Mouse (Mus musculus): ENCODE results near the gene Slc39a1. TPM values are rescaled to one million over a fixed set of nuclear protein-coding genes. Genes with fewer than 3 reads are reported as not detected.

The Slc39a1 gene
- polyA plus RNA-seq, 1 experiment from 2014 or later: 41.2 TPM

- ATAC-seq (ENCODE audit: low read depth): no peak
- H3K4me3 ChIP-seq (ENCODE audit: low read depth, low read length): no peak overlapping the region
- 90% methylated on average over 16 of the region's 16 CpGs for WGBS
Observed at GRCm38 (mm10) chr3:90268971-90269370, 21.0 kb downstream of the Slc39a1 start.

DNA sequence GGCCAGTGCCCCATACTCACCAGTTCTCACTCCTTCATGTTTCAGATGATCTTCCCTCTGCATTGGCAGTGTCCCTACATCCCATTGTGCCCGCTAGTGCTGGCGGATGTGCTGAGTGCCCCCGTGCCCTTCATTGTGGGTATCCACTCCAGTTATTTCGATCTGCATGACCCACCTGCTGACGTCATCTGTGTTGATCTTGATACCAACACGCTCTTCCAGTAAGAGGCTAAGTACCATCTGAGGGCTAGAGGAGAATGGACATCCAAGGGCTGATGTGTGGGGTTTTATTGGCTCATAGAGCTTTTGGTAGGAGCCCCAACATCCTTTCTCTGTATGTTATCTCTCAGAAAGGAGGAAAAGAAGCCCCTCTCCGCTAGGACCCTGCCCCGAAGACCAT lies 22.8 kb downstream of the Slc39a1 start:
- Histone ChIP-seq H3K27me3 (ENCODE audit: control insufficient read depth, insufficient read depth, low read length) (no peaks in the 10 kb centered on the region), H3K27ac (ENCODE audit: low read depth, low read length) (no peak overlapping the region), H3K4me3 (ENCODE audit: low read depth, low read length) (no peak overlapping the region), H3K9me3 (ENCODE audit: control insufficient read depth, low read length) (no peaks in the 10 kb centered on the region), H3K4me2 (ENCODE audit: low read depth, low read length) (no peak overlapping the region), H3K4me1 (ENCODE audit: control insufficient read depth, insufficient read depth, low read length) (peaks cover 7% of the 10 kb centered on the region), H3K9ac (replicated peaks; ENCODE audit: low read depth, low read length) (no peak overlapping the region), H3K36me3 (ENCODE audit: control insufficient read depth, insufficient read depth, low read length) (peaks cover 20% of the 10 kb centered on the region; the same call in 1 of the 2 replicates)
- WGBS: 98% methylated on average over 8 of the region's 8 CpGs
- no peak for ATAC-seq (ENCODE audit: low read depth)

More at GRCm38 (mm10) chr3:90268971-90269370, 21.0 kb downstream of the Slc39a1 start:
- Histone ChIP-seq H3K27me3 (ENCODE audit: control insufficient read depth, insufficient read depth, low read length) (no peaks in the 10 kb centered on the region), H3K4me1 (ENCODE audit: control insufficient read depth, insufficient read depth, low read length) (peaks cover 7% of the 10 kb centered on the region), H3K9ac (replicated peaks; ENCODE audit: low read depth, low read length) (no peak overlapping the region), H3K27ac (ENCODE audit: low read depth, low read length) (no peak overlapping the region), H3K4me2 (ENCODE audit: low read depth, low read length) (no peak overlapping the region), H3K9me3 (ENCODE audit: control insufficient read depth, low read length) (no peaks in the 10 kb centered on the region), H3K36me3 (ENCODE audit: control insufficient read depth, insufficient read depth, low read length) (peaks cover 15% of the 10 kb centered on the region; the same call in 1 of the 2 replicates)

- no peak overlapping the region for H3K9ac ChIP-seq (replicated peaks; ENCODE audit: low read depth, low read length)
- no peaks in the 10 kb centered on the region for H3K9me3 ChIP-seq (ENCODE audit: control insufficient read depth, low read length)
- H3K4me1 ChIP-seq (ENCODE audit: control insufficient read depth, insufficient read depth, low read length): no peaks in the 10 kb centered on the region
- H3K27ac ChIP-seq (ENCODE audit: low read depth, low read length): no peak overlapping the region
- H3K27me3 ChIP-seq (ENCODE audit: control insufficient read depth, insufficient read depth, low read length): no peaks in the 10 kb centered on the region
- WGBS: 64% methylated on average over 9 of the region's 9 CpGs
- no peak overlapping the region for H3K4me2 ChIP-seq (ENCODE audit: low read depth, low read length)
- H3K4me3 ChIP-seq (ENCODE audit: low read depth, low read length): no peak overlapping the region
- peaks cover 25% of the 10 kb centered on the region for H3K36me3 ChIP-seq (ENCODE audit: control insufficient read depth, insufficient read depth, low read length)
- no peak for ATAC-seq (ENCODE audit: low read depth)
Observed at GRCm38 (mm10) chr3:90272170-90272569, 24.2 kb downstream of the Slc39a1 start.

DNA sequence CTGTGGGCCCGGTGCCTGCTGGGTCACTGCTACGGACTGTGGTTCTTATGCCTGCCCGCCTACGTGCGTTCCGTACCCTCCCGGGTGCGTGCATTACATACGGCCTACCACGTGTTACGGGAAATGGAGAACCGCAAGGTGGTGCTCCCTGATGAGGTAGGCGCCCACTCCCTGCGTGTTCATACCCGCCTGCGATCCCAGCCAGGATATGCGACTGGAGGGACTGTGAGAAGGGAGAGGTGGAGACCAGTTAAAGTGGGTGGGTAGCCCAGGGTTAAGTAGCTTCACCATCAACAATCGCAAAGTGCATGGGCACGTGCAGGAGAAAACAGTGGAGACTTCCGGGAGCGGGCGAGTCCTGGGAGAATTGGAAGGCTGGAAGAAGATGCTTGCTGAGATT lies 25.9 kb downstream of the Slc39a1 start:
- Histone ChIP-seq H3K9ac (replicated peaks; ENCODE audit: low read depth, low read length) (no peak overlapping the region), H3K4me3 (ENCODE audit: low read depth, low read length) (no peak overlapping the region), H3K9me3 (ENCODE audit: control insufficient read depth, low read length) (no peaks in the 10 kb centered on the region), H3K36me3 (ENCODE audit: control insufficient read depth, insufficient read depth, low read length) (peaks cover 30% of the 10 kb centered on the region), H3K27me3 (ENCODE audit: control insufficient read depth, insufficient read depth, low read length) (no peaks in the 10 kb centered on the region), H3K4me2 (ENCODE audit: low read depth, low read length) (no peak overlapping the region), H3K27ac (ENCODE audit: low read depth, low read length) (no peak overlapping the region), H3K4me1 (ENCODE audit: control insufficient read depth, insufficient read depth, low read length) (no peaks in the 10 kb centered on the region)
- 93% methylated on average over 22 of the region's 22 CpGs for WGBS
- ATAC-seq (ENCODE audit: low read depth): no peak

- WGBS: 95% methylated on average over 11 of the region's 11 CpGs
- H3K4me2 ChIP-seq (ENCODE audit: low read depth, low read length): no peak overlapping the region
- no peak overlapping the region for H3K4me3 ChIP-seq (ENCODE audit: low read depth, low read length)
- no peaks in the 10 kb centered on the region for H3K4me1 ChIP-seq (ENCODE audit: control insufficient read depth, insufficient read depth, low read length)
- no peak for ATAC-seq (ENCODE audit: low read depth)
- H3K9me3 ChIP-seq (ENCODE audit: control insufficient read depth, low read length): no peaks in the 10 kb centered on the region
- no peak overlapping the region for H3K9ac ChIP-seq (replicated peaks; ENCODE audit: low read depth, low read length)
- no peak overlapping the region for H3K27ac ChIP-seq (ENCODE audit: low read depth, low read length)
- no peaks in the 10 kb centered on the region for H3K27me3 ChIP-seq (ENCODE audit: control insufficient read depth, insufficient read depth, low read length)
- peaks cover 39% of the 10 kb centered on the region for H3K36me3 ChIP-seq (ENCODE audit: control insufficient read depth, insufficient read depth, low read length)
Observed at GRCm38 (mm10) chr3:90275286-90275685, 27.3 kb downstream of the Slc39a1 start.

- H3K4me1 ChIP-seq (ENCODE audit: control insufficient read depth, insufficient read depth, low read length): no peaks in the 10 kb centered on the region
- H3K27ac ChIP-seq (ENCODE audit: low read depth, low read length): no peak overlapping the region
- 46% methylated on average over 16 of the region's 16 CpGs for WGBS
- no peaks in the 10 kb centered on the region for H3K9me3 ChIP-seq (ENCODE audit: control insufficient read depth, low read length)
- H3K4me3 ChIP-seq (ENCODE audit: low read depth, low read length): no peak overlapping the region
- H3K9ac ChIP-seq (replicated peaks; ENCODE audit: low read depth, low read length): no peak overlapping the region
- ATAC-seq (ENCODE audit: low read depth): no peak
- H3K4me2 ChIP-seq (ENCODE audit: low read depth, low read length): no peak overlapping the region
- H3K27me3 ChIP-seq (ENCODE audit: control insufficient read depth, insufficient read depth, low read length): no peaks in the 10 kb centered on the region
- H3K36me3 ChIP-seq (ENCODE audit: control insufficient read depth, insufficient read depth, low read length): peaks cover 33% of the 10 kb centered on the region
Observed at GRCm38 (mm10) chr3:90276858-90277257, 28.9 kb downstream of the Slc39a1 start.

DNA sequence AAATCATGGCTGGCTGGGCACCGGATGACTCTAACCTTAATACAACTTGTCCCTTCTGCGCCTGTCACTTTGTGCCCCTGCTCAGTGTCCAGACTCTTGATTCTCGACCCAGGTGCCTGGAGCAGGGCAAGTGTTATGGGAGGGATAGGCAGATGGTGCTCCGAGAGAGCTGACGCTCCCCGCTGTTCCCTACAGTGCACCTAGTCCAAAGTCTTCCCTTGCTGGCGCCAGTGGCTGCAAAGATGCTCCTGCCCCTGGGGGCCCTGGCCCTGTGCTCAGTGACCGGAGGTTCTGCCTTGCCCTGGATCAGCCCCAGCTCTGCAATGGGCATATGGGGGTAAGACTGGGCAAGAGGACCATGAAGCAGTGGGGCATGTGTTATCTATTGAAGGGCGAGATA lies 29.8 kb downstream of the Slc39a1 start:
- H3K36me3 ChIP-seq (ENCODE audit: control insufficient read depth, insufficient read depth, low read length): peaks cover 26% of the 10 kb centered on the region

DNA sequence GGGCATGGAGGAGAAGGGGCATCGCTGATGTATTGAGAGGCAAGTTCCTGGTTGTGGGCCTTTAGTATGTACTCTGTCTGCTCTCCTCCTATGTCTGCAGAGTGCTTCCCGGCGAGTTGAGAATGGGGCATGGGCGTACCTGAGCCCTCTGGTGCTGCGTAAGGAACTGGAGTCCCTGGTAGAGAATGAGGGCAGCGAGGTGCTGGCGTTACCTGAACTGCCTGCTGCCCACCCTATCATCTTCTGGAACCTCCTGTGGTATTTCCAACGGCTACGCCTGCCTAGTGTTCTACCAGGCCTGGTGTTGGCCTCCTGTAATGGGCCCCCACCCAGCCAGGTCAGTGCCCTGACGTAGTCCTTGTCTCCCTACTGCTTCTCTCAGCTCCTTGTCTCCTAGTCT lies 30.2 kb downstream of the Slc39a1 start:
- H3K4me2 ChIP-seq (ENCODE audit: low read depth, low read length): no peak overlapping the region
- peaks cover 24% of the 10 kb centered on the region for H3K36me3 ChIP-seq (ENCODE audit: control insufficient read depth, insufficient read depth, low read length)
- WGBS: 97% methylated on average over 10 of the region's 10 CpGs
- no peak overlapping the region for H3K9ac ChIP-seq (replicated peaks; ENCODE audit: low read depth, low read length)
- no peak overlapping the region for H3K4me3 ChIP-seq (ENCODE audit: low read depth, low read length)
- H3K4me1 ChIP-seq (ENCODE audit: control insufficient read depth, insufficient read depth, low read length): no peaks in the 10 kb centered on the region
- H3K9me3 ChIP-seq (ENCODE audit: control insufficient read depth, low read length): no peaks in the 10 kb centered on the region
- no peak overlapping the region for H3K27ac ChIP-seq (ENCODE audit: low read depth, low read length)
- ATAC-seq (ENCODE audit: low read depth): no peak
- H3K27me3 ChIP-seq (ENCODE audit: control insufficient read depth, insufficient read depth, low read length): no peaks in the 10 kb centered on the region

More for the DNA sequence above, 29.8 kb downstream of the Slc39a1 start:
- Histone ChIP-seq H3K9me3 (ENCODE audit: control insufficient read depth, low read length) (no peaks in the 10 kb centered on the region), H3K27ac (ENCODE audit: low read depth, low read length) (no peak overlapping the region), H3K27me3 (ENCODE audit: control insufficient read depth, insufficient read depth, low read length) (no peaks in the 10 kb centered on the region), H3K4me1 (ENCODE audit: control insufficient read depth, insufficient read depth, low read length) (no peaks in the 10 kb centered on the region), H3K9ac (replicated peaks; ENCODE audit: low read depth, low read length) (no peak overlapping the region), H3K4me3 (ENCODE audit: low read depth, low read length) (no peak overlapping the region), H3K4me2 (ENCODE audit: low read depth, low read length) (no peak overlapping the region)
- ATAC-seq (ENCODE audit: low read depth): no peak
- WGBS: 94% methylated on average over 9 of the region's 9 CpGs

GRCm38 (mm10) chr3:90279216-90279615 lies 31.2 kb downstream of the Slc39a1 start:
- Histone ChIP-seq H3K4me3 (ENCODE audit: low read depth, low read length) (no peak overlapping the region), H3K9ac (replicated peaks; ENCODE audit: low read depth, low read length) (no peak overlapping the region), H3K27me3 (ENCODE audit: control insufficient read depth, insufficient read depth, low read length) (no peaks in the 10 kb centered on the region), H3K27ac (ENCODE audit: low read depth, low read length) (no peak overlapping the region), H3K9me3 (ENCODE audit: control insufficient read depth, low read length) (no peaks in the 10 kb centered on the region), H3K36me3 (ENCODE audit: control insufficient read depth, insufficient read depth, low read length) (peaks cover 24% of the 10 kb centered on the region), H3K4me2 (ENCODE audit: low read depth, low read length) (no peak overlapping the region), H3K4me1 (ENCODE audit: control insufficient read depth, insufficient read depth, low read length) (no peaks in the 10 kb centered on the region)
- WGBS: 92% methylated on average over 9 of the region's 9 CpGs
- no peak for ATAC-seq (ENCODE audit: low read depth)

Measured in neural tube, embryonic 14.5 days (tissue).